Mouse (Mus musculus) limb, embryonic 10.5 days (tissue): ENCODE measurements around the gene Car15. TPM values are rescaled to one million over a fixed set of nuclear protein-coding genes. Genes with fewer than 3 reads are reported as not detected.
A peak's percentile ranks its signal among the peaks of the same experiment; 100 is the strongest.

ENCODE experiments used
- DNase-seq: peaks from one replicate; pipeline ENCODE4 v3.0.0-alpha.2; 2017; ENCODE audit warnings: low spot score
- H3K27ac ChIP-seq: fragments of 300-500 bp; sonication (generic); 2 replicates; pipeline ENCODE4 v1.5.1; 2016; ENCODE audit warnings: mild to moderate bottlenecking
- H3K27me3 ChIP-seq: fragments of 300-500 bp; sonication (generic); 2 replicates; pipeline ENCODE4 v1.6.1; 2016; ENCODE audit warnings: low read depth, mild to moderate bottlenecking; ENCODE audit not compliant: poor library complexity, severe bottlenecking
- H3K36me3 ChIP-seq: fragments of 300-500 bp; sonication (generic); 2 replicates; pipeline ENCODE4 v1.6.1; 2016; ENCODE audit warnings: mild to moderate bottlenecking, moderate library complexity
- H3K4me1 ChIP-seq: fragments of 300-500 bp; sonication (generic); 2 replicates; pipeline ENCODE4 v1.6.1; 2016
- H3K4me3 ChIP-seq: fragments of 300-500 bp; sonication (generic); 2 replicates; pipeline ENCODE4 v1.5.1; 2016; ENCODE audit warnings: mild to moderate bottlenecking, moderate library complexity
- H3K9me3 ChIP-seq: fragments of 300-500 bp; sonication (generic); replicated peaks from 2 replicates; pipeline ENCODE4 v1.6.1; 2016; ENCODE audit warnings: mild to moderate bottlenecking
- WGBS: fragments of 180-500 bp; shearing (Covaris S2); methylation state at CpG from one replicate; pipeline ENCODE4 v1.1.7; 2016; 5-methylcytosine and 5-hydroxymethylcytosine counted together
- polyA plus RNA-seq: library from polyadenylated mRNA; unstranded; fragments of >200 nt; fragmentation: Nextera tagmentation; extraction: Ambion mirVana; gene quantifications from 2 replicates; pipeline ENCODE4 v1.2.1, GENCODE M21; 2016

Gene Car15
- polyA plus RNA-seq, 1 experiment from 2014 or later = 3.4 TPM

DNA sequence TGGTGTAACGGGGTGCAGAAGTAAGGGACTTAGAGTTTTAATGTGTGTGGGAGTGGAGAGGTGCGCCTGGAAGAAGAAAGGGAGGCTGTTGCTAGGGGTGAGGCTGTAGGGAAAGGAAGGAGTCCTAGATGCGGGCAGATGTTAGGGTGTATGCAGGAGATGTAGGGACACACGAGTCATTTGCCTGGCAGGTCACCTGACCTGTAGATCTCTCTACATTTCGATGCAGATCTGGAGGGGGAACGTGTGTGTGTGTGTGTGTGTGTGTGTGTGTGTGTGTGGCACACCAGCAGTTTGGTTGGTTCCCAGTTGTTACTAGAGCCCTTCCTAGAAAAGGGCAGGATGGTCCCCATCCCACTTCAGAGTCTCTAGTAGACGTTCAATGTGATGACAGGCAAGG lies 33.2 kb downstream of the Car15 start:
- Histone ChIP-seq H3K27me3 (peaks cover 71% of the 10 kb centered on the region), H3K27ac (peak overlapping the region; percentile 69; the same call in 1 of the 2 replicates), H3K4me1 (peaks cover 98% of the 10 kb centered on the region), H3K36me3 (peaks cover 72% of the 10 kb centered on the region), H3K4me3 (peak overlapping the region; percentile 43), H3K9me3 (no peaks in the 10 kb centered on the region)
- DNase-seq = no peak
- WGBS = 7% methylated on average over 7 of the region's 7 CpGs

DNA sequence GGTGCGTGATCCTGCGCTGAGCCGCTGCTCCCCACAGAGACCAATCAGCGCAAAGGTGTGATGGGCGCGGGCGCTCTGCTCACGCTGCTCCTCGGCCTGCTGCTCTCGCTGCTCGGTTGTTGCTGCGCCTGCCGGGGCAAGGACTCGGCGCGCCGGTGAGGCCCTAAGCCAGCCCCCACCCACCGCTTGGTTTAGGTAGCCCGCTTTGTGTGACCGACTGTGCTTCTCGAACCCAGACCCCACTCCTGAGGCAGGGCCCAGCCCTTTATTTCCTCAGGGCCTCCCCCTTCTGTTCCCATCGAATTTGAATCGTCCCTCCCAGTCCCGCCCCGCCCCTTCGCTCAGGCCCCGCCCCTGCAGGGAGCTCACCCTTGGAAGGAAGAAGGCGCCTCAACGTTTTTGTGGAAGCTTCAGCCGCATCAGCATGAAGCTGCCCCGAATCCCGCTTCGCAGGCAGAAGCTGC lies 33.7 kb downstream of the Car15 start:
- WGBS = under 1% methylated on average over 33 of the region's 33 CpGs
- Histone ChIP-seq H3K4me1 (peaks cover 98% of the 10 kb centered on the region), H3K27ac (peak overlapping the region; percentile 69)

DNA sequence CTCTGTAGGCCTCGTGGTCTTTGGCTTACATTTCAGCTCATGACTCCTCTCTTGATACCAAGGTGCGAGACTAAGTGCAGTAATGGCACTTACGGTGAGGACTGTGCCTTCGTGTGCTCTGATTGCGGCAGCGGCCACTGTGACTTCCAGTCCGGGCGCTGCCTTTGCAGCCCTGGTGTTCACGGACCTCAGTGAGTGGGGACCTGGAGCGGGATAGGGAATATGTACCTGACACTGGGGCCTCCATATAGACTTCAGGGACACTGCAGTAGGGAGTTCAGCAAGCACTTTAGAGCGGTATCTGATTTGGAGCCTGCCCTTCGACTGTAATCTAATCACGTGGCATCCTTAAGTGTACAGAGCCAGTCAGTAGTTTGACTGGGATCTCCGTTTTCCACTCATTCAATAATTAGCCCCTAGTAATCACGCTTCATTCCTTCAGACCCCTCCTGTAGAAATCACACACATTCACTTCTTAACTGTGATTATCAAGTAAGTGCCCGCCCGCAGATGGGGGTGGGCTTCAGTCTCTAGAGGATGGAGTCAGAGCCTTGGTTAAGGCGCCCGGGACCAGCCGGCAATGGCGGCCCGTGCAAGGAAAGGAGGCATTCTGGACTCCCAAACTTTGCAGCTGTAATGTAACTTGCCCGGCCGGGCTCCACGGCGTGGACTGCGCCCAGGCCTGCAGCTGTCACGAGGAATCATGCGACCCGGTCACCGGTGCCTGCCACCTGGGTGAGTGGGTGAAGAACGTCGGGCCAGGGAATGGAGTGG lies 34.3 kb downstream of the Car15 start:
- peak overlapping the region; percentile 47 for H3K4me3 ChIP-seq
- 6% methylated on average over 33 of the region's 33 CpGs for WGBS
- peak overlapping the region; percentile 69 for H3K27ac ChIP-seq
- H3K27me3 ChIP-seq = peaks cover 82% of the 10 kb centered on the region
- no peak for DNase-seq
- H3K9me3 ChIP-seq = no peaks in the 10 kb centered on the region
- H3K36me3 ChIP-seq = peaks cover 81% of the 10 kb centered on the region
- H3K4me1 ChIP-seq = peaks cover 98% of the 10 kb centered on the region

More for the DNA sequence above, 33.7 kb downstream of the Car15 start:
- Histone ChIP-seq H3K36me3 (peaks cover 75% of the 10 kb centered on the region), H3K27me3 (peaks cover 76% of the 10 kb centered on the region), H3K9me3 (no peaks in the 10 kb centered on the region), H3K4me3 (peak overlapping the region; percentile 43)
- peak; percentile 86 for DNase-seq

DNA sequence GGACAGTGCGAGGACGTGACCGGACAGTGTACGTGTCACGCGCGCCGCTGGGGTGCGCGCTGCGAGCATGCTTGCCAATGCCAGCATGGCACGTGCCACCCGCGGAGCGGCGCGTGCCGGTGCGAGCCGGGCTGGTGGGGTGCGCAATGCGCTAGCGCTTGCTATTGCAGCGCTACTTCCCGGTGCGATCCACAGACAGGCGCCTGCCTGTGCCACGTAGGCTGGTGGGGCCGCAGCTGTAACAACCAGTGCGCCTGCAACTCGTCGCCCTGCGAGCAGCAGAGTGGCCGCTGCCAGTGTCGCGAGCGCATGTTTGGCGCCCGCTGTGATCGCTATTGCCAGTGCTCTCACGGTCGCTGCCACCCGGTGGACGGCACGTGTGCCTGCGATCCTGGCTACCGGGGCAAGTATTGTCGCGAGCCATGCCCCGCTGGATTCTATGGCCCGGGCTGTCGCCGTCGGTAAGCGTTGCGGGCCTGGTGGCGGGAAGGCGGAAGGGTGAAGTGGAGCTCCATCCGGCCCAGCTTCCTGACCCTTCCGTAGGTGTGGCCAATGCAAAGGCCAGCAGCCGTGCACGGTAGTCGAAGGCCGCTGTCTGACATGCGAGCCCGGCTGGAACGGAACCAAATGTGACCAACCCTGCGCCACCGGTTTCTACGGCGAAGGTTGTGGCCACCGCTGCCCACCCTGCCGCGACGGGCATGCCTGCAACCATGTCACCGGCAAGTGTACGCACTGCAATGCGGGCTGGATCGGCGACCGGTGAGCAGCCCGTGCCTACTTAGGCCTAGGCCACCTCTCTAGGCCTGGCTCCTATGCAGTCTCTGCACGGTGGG lies 35.1 kb downstream of the Car15 start:
- peaks cover 75% of the 10 kb centered on the region for H3K36me3 ChIP-seq
- H3K9me3 ChIP-seq = no peaks in the 10 kb centered on the region
- 3% methylated on average over 83 of the region's 83 CpGs for WGBS
- peaks cover 99% of the 10 kb centered on the region for H3K4me1 ChIP-seq
- peak overlapping the region; percentile 47 for H3K4me3 ChIP-seq
- DNase-seq = peak; percentile 71
- peaks cover 87% of the 10 kb centered on the region for H3K27me3 ChIP-seq
- peak overlapping the region; percentile 71 for H3K27ac ChIP-seq

DNA sequence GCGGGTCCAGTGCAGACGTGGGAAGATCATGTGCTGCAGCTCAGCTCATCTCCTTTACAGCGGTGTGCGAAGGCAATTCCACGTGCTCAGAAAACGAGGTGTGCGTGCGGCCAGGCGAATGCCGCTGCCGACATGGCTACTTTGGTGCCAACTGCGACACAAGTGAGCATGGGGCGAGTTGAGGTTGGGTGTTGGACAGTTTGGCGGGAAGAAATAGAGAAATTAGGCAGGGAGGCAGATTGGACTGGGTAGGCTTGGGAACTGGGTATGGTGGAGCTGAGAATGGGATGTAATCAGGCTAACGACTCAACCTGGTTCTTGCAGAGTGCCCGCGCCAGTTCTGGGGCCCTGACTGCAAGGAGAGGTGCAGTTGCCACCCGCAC lies 35.7 kb downstream of the Car15 start:
- Histone ChIP-seq H3K4me1 (peaks cover 99% of the 10 kb centered on the region), H3K36me3 (peaks cover 68% of the 10 kb centered on the region), H3K9me3 (no peaks in the 10 kb centered on the region), H3K27ac (peak overlapping the region; percentile 71), H3K27me3 (peaks cover 87% of the 10 kb centered on the region), H3K4me3 (peak overlapping the region; percentile 47)
- WGBS = 5% methylated on average over 18 of the region's 18 CpGs
- no peak for DNase-seq

DNA sequence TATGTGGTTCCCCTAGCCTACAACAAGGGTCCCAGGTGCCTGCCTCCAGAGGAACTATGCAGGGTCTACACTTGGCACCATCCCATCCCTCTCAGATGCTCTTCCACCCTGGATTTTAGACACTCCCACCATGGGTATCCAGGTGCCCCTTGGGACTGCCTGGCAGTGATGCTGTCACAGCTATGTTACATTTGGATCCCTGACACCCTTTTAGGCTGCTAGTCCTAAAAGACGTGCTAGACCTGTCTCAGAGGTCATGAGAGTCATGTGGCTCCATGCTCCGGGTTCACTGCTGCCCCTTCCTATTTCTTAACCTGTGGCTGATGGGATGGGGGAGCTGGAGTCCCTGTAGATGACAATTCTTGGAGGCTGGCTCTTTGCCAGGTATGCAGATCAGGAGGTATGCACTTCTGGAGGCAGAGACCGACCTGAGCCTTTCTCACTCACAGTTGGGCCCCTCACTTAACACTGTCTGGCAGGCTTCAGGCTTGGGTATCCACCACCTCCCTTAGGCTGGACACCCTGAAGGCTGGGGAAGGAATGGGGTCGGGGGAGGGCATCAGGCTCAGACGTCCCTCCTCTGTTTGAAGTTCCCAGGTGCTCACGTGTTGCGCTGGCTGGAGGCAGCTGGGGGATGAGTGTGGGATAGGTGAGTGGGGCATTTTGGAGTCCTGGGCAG lies 36.2 kb downstream of the Car15 start:
- Histone ChIP-seq H3K4me3 (peak overlapping the region; percentile 47), H3K4me1 (peaks cover 98% of the 10 kb centered on the region), H3K27me3 (peaks cover 85% of the 10 kb centered on the region), H3K27ac (0 out of 2 replicates have a peak overlapping the region, but pooled peaks have one; percentile 71), H3K36me3 (peaks cover 63% of the 10 kb centered on the region), H3K9me3 (no peaks in the 10 kb centered on the region)
- peak; percentile 38 for DNase-seq
- 3% methylated on average over 7 of the region's 7 CpGs for WGBS

DNA sequence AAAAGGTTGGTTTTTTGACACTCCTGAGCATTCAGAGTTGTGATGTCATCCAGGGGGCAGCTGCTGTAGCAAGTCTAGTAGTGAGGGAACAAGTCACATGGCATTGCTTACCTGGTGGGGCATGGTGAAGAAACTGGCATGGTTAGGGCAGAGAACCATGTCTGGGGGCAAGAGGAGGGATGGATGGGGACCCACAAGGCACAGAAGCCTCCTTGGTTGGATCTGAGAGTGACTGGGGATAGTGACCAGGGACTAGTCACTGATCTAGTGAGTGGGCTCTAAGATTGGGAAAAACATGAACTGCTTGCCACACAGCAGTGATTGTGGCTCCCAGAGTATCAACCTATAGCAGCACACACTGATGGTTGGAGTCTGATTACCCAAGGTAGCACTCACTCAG lies 38.6 kb downstream of the Car15 start:
- peak overlapping the region; percentile 78 for H3K4me3 ChIP-seq
- peaks cover 92% of the 10 kb centered on the region for H3K4me1 ChIP-seq
- peaks cover 41% of the 10 kb centered on the region for H3K36me3 ChIP-seq
- no peak for DNase-seq
- H3K27me3 ChIP-seq = peaks cover 69% of the 10 kb centered on the region
- H3K9me3 ChIP-seq = no peaks in the 10 kb centered on the region
- H3K27ac ChIP-seq = 0 out of 2 replicates have a peak overlapping the region, but pooled peaks have one; percentile 20

DNA sequence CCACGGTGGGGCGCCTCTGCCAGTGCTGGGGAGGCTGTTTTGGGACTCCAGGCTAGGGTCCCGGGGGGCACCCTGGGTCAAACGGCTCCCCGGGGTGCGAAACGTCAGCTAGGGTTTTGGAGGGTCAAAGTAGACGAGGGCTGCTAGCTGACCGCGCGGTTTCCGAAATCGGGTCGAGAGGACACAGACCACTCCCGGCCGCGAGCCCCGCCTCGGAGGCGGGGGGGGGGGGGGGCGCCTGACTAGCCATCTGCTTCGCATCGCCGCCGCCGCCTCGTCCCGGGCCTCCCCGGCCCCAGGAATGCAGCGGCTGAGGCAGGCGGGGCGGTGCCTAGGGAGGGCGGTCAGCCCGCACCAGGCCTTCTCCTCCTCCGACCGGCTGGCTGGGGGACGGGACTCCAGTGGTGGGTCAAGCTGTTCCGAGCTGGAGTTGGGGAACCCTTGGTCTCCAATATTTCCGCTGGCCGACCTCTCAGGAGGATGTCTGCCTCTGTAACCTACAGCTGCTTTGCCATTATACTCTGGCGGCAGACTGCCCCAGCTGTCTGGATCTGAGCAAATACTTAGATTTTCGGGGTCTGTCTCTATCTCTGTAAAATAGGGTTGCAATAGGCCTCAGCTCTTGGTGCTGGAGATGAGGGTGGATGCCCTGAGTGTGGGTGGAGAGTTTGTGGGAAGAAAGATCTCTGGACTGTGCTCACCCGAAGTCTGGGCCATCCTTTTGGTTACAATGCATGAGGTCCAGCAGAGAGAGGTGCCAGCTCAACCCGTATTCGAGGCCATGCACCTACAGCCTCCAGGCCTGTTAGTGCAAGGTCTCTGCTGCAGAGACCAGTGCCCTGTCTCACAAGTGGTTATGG lies 39.6 kb downstream of the Car15 start:
- no peaks in the 10 kb centered on the region for H3K9me3 ChIP-seq
- WGBS = 2% methylated on average over 43 of the region's 45 CpGs
- H3K27me3 ChIP-seq = peaks cover 59% of the 10 kb centered on the region

DNA sequence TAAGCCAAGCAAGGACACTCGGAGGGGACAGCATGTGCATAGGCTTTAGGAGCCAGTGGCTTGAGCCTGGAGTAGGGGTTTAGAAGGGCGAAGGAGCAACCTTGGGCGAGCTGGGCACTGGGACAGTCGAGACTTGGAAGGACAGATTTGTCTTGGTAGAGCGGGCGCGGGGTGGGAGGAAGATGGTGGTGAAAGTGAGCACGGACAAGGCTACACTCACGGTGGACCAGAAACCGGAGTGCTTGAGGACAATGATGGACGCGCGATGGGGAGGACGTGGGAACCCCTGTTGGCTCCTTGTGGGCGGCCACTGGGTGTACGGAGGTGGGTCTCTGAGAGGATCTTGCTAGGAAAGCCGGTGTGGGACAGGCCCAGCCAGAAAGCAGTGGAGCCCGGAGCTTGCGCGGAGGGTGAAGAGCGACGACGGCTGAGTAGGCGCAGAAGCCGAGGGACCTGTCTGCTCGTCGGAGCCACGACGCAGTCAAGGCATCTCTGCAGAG lies 40.3 kb downstream of the Car15 start:
- Histone ChIP-seq H3K4me1 (peaks cover 74% of the 10 kb centered on the region), H3K27me3 (peaks cover 52% of the 10 kb centered on the region), H3K4me3 (peak overlapping the region; percentile 78), H3K9me3 (no peaks in the 10 kb centered on the region), H3K36me3 (peaks cover 41% of the 10 kb centered on the region), H3K27ac (peak overlapping the region; percentile 99)
- DNase-seq = peak; percentile 80
- WGBS = 2% methylated on average over 29 of the region's 29 CpGs

More for the DNA sequence above, 39.6 kb downstream of the Car15 start:
- H3K4me3 ChIP-seq = peak overlapping the region; percentile 78
- peaks cover 41% of the 10 kb centered on the region for H3K36me3 ChIP-seq
- peak overlapping the region; percentile 99 for H3K27ac ChIP-seq
- H3K4me1 ChIP-seq = peaks cover 81% of the 10 kb centered on the region
- peak; percentile 89 for DNase-seq

DNA sequence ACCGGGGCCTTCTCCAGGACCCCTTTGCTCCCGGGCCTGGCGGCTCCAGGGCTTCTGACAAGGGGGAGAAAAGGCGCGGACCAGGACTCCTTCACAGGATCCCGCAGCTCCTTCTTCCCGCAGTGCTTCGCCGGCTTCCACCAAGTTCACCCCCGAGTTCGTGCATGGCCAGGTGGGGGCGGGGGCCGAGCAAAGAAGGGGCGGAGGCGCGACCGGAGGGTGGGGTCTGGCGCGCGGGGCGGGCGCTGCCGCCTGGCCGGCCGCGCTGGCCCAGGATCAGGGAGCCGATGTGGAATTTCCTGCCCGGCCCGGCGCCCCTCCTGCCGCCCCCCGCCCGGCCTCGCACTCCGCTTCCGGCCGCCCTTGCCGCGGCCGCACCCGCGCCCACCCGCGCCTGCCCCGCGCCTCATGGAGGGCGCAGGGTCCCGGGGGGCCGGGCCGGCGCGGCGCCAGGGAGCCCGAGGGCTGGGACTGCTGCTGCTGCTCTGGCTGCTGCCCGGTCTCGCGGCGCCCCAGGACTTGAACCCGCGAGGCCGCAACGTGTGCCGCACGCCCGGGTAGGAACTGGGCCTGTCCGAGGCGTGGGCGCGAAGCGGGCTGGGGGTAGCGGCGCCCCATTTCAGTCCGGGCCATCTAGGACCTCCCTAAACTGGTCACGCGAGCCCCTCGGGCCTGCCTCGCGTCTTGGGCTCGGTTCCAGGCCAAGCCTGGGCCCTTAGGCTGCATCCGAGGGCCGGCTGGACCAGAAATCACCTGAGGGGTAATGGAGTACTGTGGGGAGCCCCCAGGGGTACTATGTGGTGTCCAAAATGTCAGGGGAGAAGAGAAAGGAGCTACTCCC lies 41.0 kb downstream of the Car15 start, which contains the start of gene Scarf2:
Gene Scarf2, plus strand, starts transcription at position 312 of the 841 bp plus-strand sequence.
- peaks cover 68% of the 10 kb centered on the region for H3K4me1 ChIP-seq
- peaks cover 46% of the 10 kb centered on the region for H3K27me3 ChIP-seq

DNA sequence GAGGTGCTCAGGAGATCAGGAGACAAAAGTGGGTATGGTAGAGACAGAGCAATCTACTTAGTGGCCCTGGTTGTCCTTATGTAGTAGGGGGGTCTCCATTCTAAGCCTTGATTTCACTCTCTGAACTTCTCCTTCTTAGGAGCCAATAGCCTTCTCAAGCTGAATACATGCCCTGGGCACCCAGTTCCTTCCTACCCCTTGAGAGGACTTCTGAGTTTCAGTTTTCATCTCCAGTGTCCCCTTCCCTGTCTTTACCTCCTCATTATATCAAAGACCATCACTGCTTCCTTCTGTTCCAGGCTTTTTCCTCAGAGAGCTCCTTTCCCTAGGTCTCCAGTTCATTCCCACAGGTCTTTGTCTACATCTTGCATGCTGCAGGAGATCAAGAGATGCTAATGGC lies 41.6 kb downstream of the Car15 start:
- Histone ChIP-seq H3K9me3 (no peaks in the 10 kb centered on the region), H3K27ac (peak overlapping the region; percentile 99), H3K27me3 (peaks cover 39% of the 10 kb centered on the region), H3K36me3 (peaks cover 46% of the 10 kb centered on the region), H3K4me3 (peak overlapping the region; percentile 78), H3K4me1 (peaks cover 61% of the 10 kb centered on the region)
- no peak for DNase-seq

More for the DNA sequence above, 41.0 kb downstream of the Car15 start, which contains the start of gene Scarf2:
- Histone ChIP-seq H3K4me3 (peak within 1 kb of the TSS; percentile 78), H3K27ac (peak within 1 kb of the TSS; percentile 99), H3K9me3 (no peaks in the 10 kb centered on the region), H3K36me3 (peaks cover 43% of the 10 kb centered on the region)
- under 1% methylated on average over 79 of the region's 81 CpGs for WGBS
- DNase-seq = peak; percentile 87
